Mouse (Mus musculus): ENCODE results near the gene Hist4h4.

GRCm38 (mm10) chr6:136806819-136807218 is 2.6 kb upstream of the Hist4h4 start:
- TF ChIP-seq CTCF (IDR thresholded peaks at IDR 0.05; ENCODE audit: insufficient read depth, low read depth, low read length) = no peak
- no peak for TF ChIP-seq POLR2A (IDR thresholded peaks at IDR 0.05; ENCODE audit: insufficient read depth, low read depth, low read length)

Data from olfactory bulb, adult 2 months (tissue).